Mouse (Mus musculus) 3T3-L1 (cell line): ENCODE data around the gene Prss22.
"Not testable (repeated sequence)": the region's sequence is repeated elsewhere in the genome, so short reads cannot be mapped to it uniquely, and the experiment has no call there.

Experiments used
- DNase-seq: peaks from one replicate; pipeline ENCODE4 v3.0.0-alpha.2; 2015; ENCODE audit warnings: low read depth, low spot score

The Prss22 gene

GRCm38 (mm10) chr17:23947486-23947885 is 50.4 kb downstream of the Prss22 start:
- DNase-seq: not testable (repeated sequence)
